Mouse (Mus musculus): ENCODE results near the gene Ckap2. TPM values are rescaled to one million over a fixed set of nuclear protein-coding genes. Genes with fewer than 3 reads are reported as not detected.

Gene Ckap2
- polyA plus RNA-seq, 1 experiment from 2014 or later = 37.4 TPM

DNA sequence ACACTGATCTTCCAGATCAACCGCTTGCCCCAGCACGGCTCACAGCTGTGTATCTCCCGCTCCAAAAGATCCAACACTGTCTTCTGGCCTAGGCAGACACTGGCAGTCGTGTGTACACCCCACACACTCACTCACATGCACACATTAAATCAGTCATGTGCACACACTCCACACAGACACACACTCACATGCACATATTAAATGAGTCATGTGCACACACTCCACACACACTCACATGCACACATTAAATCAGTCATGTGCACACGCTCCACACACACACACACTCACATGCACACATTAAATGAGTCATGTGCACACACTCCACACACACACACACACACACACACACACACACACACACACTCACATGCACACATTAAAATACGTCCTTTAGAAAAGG is 12.3 kb upstream of the Ckap2 start:
- H3K9me3 ChIP-seq (replicated peaks; ENCODE audit: control insufficient read depth, low read length) = peaks cover 3% of the 10 kb centered on the region; the same call in 1 of the 2 replicates
- no peak for ATAC-seq (replicated peaks; ENCODE audit: extremely low read depth, insufficient read depth, low FRiP score)
- no peak overlapping the region for H3K27ac ChIP-seq (ENCODE audit: low read length)
- H3K36me3 ChIP-seq (ENCODE audit: control insufficient read depth, insufficient read depth) = peaks cover 22% of the 10 kb centered on the region
- peaks cover 9% of the 10 kb centered on the region for H3K4me1 ChIP-seq (ENCODE audit: control insufficient read depth, insufficient read depth, low read length)
- no peaks in the 10 kb centered on the region for H3K27me3 ChIP-seq (ENCODE audit: control insufficient read depth, insufficient read depth, low read length)
- H3K4me3 ChIP-seq (ENCODE audit: low read length) = no peak overlapping the region
- H3K4me2 ChIP-seq (ENCODE audit: low read depth, low read length) = no peak overlapping the region
- no peak overlapping the region for H3K9ac ChIP-seq (ENCODE audit: low read length)
- WGBS = 89% methylated on average over 6 of the region's 6 CpGs

DNA sequence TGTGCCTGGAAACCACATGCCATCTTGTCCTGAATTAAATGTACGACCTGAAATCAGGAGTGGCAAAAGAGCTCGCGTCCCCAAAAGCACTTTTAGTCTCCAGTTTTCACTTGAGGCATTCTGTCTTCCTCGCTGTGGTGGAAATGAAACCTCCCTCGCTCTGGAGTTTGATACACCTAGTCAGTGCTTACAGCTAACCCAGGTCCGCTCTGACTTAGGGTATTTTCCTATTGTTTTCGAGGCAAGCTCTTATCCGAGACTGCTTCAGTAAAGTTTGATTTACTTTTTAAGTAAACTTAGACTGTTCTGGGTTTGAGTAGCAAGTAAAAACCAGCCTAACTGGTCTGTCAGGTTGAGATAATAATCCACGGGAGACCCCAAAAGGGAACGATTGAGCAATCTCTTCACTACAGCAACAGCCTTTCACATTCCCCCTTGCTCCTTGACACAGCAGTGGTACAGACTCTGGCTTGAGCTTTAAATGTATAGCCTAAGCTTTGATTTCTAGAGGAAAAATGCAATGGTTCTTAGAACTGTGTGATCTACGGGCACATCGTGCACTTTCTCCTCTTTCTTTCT is 7.9 kb upstream of the Ckap2 start:
- H3K9ac ChIP-seq (ENCODE audit: low read length) = peak overlapping the region; percentile 98
- H3K4me3 ChIP-seq (ENCODE audit: low read length) = peak overlapping the region; percentile 91
- no peak for ATAC-seq (replicated peaks; ENCODE audit: extremely low read depth, insufficient read depth, low FRiP score)
- 14% methylated on average over 12 of the region's 12 CpGs for WGBS
- no peaks in the 10 kb centered on the region for H3K36me3 ChIP-seq (ENCODE audit: control insufficient read depth, insufficient read depth)
- no peaks in the 10 kb centered on the region for H3K9me3 ChIP-seq (replicated peaks; ENCODE audit: control insufficient read depth, low read length)
- H3K4me1 ChIP-seq (ENCODE audit: control insufficient read depth, insufficient read depth, low read length) = peaks cover 9% of the 10 kb centered on the region
- no peaks in the 10 kb centered on the region for H3K27me3 ChIP-seq (ENCODE audit: control insufficient read depth, insufficient read depth, low read length)
- H3K4me2 ChIP-seq (ENCODE audit: low read depth, low read length) = peak overlapping the region; percentile 82
- H3K27ac ChIP-seq (ENCODE audit: low read length) = peak overlapping the region; percentile 99

DNA sequence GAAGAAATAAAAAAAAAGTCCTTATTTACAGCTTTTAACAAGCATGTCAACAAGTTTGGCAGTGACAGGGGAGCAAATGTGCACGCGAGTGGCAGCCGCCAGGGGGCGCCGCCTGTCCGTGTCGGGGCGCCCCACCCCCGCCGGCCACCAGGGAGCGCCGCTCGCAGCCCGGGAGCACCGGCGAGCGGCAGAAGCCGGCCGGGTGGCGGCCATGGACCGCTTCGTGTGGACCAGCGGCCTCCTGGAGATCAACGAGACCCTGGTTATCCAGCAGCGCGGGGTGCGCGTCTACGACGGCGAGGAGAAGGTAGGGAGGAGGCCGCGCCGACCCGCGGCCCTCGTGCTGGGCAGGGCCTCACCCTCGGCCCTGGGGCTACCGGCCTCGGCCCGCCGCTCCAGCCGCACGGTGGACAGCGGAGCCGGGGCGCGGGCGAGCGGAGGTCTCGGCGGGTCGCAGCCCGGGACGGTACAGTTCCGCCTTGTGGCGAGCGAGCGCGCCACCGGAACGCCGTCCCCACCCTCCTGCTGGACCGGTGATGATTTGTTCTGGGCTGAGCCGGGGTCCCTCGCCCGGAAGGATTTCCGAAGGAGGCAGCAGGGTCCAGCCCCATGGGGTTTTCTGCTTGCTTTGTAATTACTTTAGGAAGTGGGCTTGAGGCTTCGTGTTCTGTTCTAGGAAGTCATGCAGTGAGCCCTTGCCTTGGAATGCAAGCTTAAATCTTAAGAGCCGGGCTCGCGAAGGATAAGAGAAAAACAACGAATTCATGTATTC is 7.2 kb upstream of the Ckap2 start, which contains the start of gene Vps36:
Vps36 (plus strand) TSS at position 150 of the 772 bp plus-strand sequence.
- under 1% methylated on average over 70 of the region's 73 CpGs for WGBS
- peaks cover 9% of the 10 kb centered on the region for H3K4me1 ChIP-seq (ENCODE audit: control insufficient read depth, insufficient read depth, low read length)
- H3K4me3 ChIP-seq (ENCODE audit: low read length) = peak within 1 kb of the TSS; percentile 91
- peak within 1 kb of the TSS; percentile 98 for H3K9ac ChIP-seq (ENCODE audit: low read length)
- H3K27ac ChIP-seq (ENCODE audit: low read length) = peak within 1 kb of the TSS; percentile 99
- H3K4me2 ChIP-seq (ENCODE audit: low read depth, low read length) = peak within 1 kb of the TSS; percentile 82
- H3K9me3 ChIP-seq (replicated peaks; ENCODE audit: control insufficient read depth, low read length) = no peaks in the 10 kb centered on the region
- ATAC-seq (replicated peaks; ENCODE audit: extremely low read depth, insufficient read depth, low FRiP score) = peak; percentile 95
- no peaks in the 10 kb centered on the region for H3K36me3 ChIP-seq (ENCODE audit: control insufficient read depth, insufficient read depth)
- H3K27me3 ChIP-seq (ENCODE audit: control insufficient read depth, insufficient read depth, low read length) = no peaks in the 10 kb centered on the region

DNA sequence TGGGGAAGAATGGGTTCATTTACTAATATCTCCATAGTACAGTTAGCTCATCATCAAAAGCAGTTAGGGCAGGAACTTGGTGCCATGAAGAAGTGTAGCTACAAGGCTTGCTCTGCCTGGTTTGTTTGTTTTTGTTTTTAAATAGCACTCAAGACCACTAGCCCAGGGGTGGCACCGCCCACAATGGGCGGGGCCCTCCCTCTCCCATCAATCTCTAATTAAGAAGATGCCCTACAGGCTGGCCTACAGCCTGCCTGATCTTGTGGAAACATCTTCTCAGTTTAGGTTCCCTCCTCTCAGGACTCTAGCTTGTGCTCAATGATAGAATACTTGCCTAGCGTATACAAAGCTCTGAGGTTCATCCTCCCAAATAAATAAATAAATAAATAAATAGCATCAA is 735 bp downstream of the Ckap2 start:
- H3K4me3 ChIP-seq (ENCODE audit: low read length) = peak overlapping the region; percentile 73
- H3K9ac ChIP-seq (ENCODE audit: low read length) = peak overlapping the region; percentile 76
- no peaks in the 10 kb centered on the region for H3K27me3 ChIP-seq (ENCODE audit: control insufficient read depth, insufficient read depth, low read length)
- peaks cover 16% of the 10 kb centered on the region for H3K4me1 ChIP-seq (ENCODE audit: control insufficient read depth, insufficient read depth, low read length)
- H3K9me3 ChIP-seq (replicated peaks; ENCODE audit: control insufficient read depth, low read length) = no peaks in the 10 kb centered on the region
- H3K27ac ChIP-seq (ENCODE audit: low read length) = peak overlapping the region; percentile 78; the same call in 1 of the 2 replicates
- 4% methylated on average over 3 of the region's 3 CpGs for WGBS
- H3K36me3 ChIP-seq (ENCODE audit: control insufficient read depth, insufficient read depth) = no peaks in the 10 kb centered on the region
- no peak for ATAC-seq (replicated peaks; ENCODE audit: extremely low read depth, insufficient read depth, low FRiP score)
- H3K4me2 ChIP-seq (ENCODE audit: low read depth, low read length) = peak overlapping the region; percentile 80

DNA sequence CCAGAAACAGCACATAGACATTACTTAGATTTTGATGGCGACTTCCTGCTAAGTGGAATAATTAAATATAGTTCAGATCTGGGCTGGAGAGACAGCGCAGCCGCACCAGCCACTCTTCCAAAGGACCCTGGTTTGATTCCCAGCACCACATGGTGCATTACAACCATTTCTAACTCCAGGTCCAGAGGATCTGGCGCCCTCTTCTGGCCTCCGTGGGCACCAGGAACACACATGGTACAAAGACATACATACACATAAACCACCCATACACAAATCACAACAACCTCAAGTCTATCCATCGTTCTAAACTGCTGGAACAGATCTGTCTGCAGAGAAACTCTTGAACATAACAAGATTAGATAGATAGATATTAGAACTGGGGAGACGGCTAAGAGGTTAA is 9.7 kb downstream of the Ckap2 start:
- ATAC-seq (replicated peaks; ENCODE audit: extremely low read depth, insufficient read depth, low FRiP score) = no peak
- WGBS = 96% methylated on average over 7 of the region's 7 CpGs
- no peak overlapping the region for H3K4me3 ChIP-seq (ENCODE audit: low read length)

DNA sequence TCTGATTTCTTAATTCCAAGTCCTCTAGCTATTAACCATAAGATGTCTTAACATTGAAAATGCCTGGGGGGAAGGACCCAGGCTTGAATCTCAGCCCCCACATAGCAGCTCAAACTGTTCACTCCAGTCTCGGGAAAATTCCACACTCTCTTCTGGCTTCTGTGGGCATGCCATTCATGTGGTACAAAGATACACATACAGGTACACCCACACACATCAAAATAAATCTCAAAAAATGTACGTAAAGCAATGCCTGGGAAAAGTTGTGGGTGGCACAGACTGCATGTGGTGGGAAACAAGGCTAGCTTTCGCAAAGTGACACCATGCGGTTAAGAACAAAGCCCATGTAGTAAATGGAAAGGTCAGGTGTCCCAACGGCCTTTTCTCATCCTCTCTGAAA is 16.5 kb downstream of the Ckap2 start:
- Histone ChIP-seq H3K27ac (ENCODE audit: low read length) (no peak overlapping the region), H3K4me2 (ENCODE audit: low read depth, low read length) (no peak overlapping the region), H3K27me3 (ENCODE audit: control insufficient read depth, insufficient read depth, low read length) (no peaks in the 10 kb centered on the region), H3K9ac (ENCODE audit: low read length) (no peak overlapping the region), H3K4me3 (ENCODE audit: low read length) (no peak overlapping the region), H3K36me3 (ENCODE audit: control insufficient read depth, insufficient read depth) (peaks cover 28% of the 10 kb centered on the region), H3K9me3 (replicated peaks; ENCODE audit: control insufficient read depth, low read length) (no peaks in the 10 kb centered on the region), H3K4me1 (ENCODE audit: control insufficient read depth, insufficient read depth, low read length) (peaks cover 3% of the 10 kb centered on the region; the same call in 1 of the 2 replicates)
- ATAC-seq (replicated peaks; ENCODE audit: extremely low read depth, insufficient read depth, low FRiP score) = no peak
- WGBS = 95% methylated on average over 5 of the region's 5 CpGs

More for the DNA sequence above, 9.7 kb downstream of the Ckap2 start:
- Histone ChIP-seq H3K9me3 (replicated peaks; ENCODE audit: control insufficient read depth, low read length) (peaks cover 6% of the 10 kb centered on the region; the same call in 1 of the 2 replicates), H3K4me1 (ENCODE audit: control insufficient read depth, insufficient read depth, low read length) (peaks cover 5% of the 10 kb centered on the region; the same call in 1 of the 2 replicates), H3K9ac (ENCODE audit: low read length) (no peak overlapping the region), H3K27me3 (ENCODE audit: control insufficient read depth, insufficient read depth, low read length) (no peaks in the 10 kb centered on the region), H3K4me2 (ENCODE audit: low read depth, low read length) (no peak overlapping the region), H3K36me3 (ENCODE audit: control insufficient read depth, insufficient read depth) (peaks cover 43% of the 10 kb centered on the region), H3K27ac (ENCODE audit: low read length) (no peak overlapping the region)

DNA sequence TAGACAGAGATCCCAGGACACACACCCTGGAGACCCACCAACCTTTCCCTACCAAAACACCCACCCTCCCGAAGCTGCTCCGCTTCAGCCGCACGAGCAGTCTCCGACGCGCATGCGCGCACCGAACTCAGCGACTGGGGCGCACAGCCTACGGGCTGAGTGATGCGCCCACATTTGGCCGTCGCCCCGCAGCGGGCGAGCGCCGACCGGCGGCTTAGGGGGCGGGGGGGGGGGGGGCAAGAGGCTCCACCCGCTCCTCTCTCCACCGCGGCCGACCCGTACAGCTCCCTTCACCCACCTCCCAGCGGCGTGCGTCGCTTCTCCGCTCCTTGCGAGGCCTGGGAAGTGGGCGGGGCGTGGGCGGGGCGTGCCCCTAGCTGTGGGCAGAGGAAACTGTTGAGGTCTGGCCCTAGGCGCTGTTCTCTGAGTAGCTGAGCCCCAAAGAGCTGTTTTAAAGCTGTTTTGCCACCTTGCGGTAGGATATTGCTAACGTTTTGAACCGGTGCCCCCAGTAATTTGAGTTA is 19.5 kb downstream of the Ckap2 start, which contains the start of gene Nek3:
Nek3 (minus strand) TSS at position 356 of the 524 bp plus-strand sequence.
- H3K27ac ChIP-seq (ENCODE audit: low read length) = peak within 1 kb of the TSS; percentile 64
- no peaks in the 10 kb centered on the region for H3K27me3 ChIP-seq (ENCODE audit: control insufficient read depth, insufficient read depth, low read length)
- H3K4me3 ChIP-seq (ENCODE audit: low read length) = peak within 1 kb of the TSS; percentile 68
- under 1% methylated on average over 41 of the region's 43 CpGs for WGBS
- ATAC-seq (replicated peaks; ENCODE audit: extremely low read depth, insufficient read depth, low FRiP score) = peak; percentile 99
- peaks cover 15% of the 10 kb centered on the region for H3K36me3 ChIP-seq (ENCODE audit: control insufficient read depth, insufficient read depth)
- H3K4me2 ChIP-seq (ENCODE audit: low read depth, low read length) = peak within 1 kb of the TSS; percentile 73
- peak within 1 kb of the TSS; percentile 70 for H3K9ac ChIP-seq (ENCODE audit: low read length)
- H3K4me1 ChIP-seq (ENCODE audit: control insufficient read depth, insufficient read depth, low read length) = peaks cover 3% of the 10 kb centered on the region; the same call in 1 of the 2 replicates
- no peaks in the 10 kb centered on the region for H3K9me3 ChIP-seq (replicated peaks; ENCODE audit: control insufficient read depth, low read length)

DNA sequence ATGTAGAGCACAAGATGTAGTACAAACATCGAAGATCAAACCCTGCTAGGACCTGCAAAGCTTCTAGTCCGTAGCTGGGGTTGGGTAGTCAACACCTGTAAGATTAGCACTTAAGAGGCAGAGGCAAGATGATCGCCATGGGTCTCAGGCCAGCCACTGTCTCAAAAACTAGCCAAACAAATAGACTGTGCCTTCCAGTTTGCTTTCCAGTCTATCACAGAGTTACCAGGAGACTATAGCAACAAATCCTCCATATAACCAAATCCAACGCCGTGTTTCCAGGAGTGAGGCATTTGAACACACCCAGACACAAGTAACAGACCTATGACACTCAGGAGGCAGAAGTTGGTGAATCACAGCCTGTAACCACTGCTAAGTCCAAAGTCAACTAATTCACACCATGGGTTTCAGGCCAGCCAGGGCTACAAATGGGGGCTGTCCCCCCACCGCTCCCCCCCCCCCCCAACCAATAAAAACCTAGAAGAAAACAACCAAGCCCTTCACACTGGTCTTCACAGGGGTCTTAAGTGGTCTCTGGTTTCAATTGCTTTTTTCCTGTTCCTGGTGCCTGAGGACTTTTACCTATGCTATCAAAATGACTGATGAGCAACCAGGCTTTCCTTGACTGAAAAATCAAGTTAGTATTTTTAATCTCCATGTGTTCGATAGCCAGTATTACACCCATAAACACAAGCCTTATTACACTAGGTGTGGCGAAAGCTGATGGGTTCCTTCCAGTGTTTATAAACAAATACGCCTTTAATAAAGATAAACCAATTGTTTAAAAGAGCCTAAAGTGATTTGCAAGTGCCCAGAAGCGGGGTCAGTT is 20.2 kb downstream of the Ckap2 start:
- peak overlapping the region; percentile 64 for H3K27ac ChIP-seq (ENCODE audit: low read length)
- H3K4me3 ChIP-seq (ENCODE audit: low read length) = peak overlapping the region; percentile 68
- H3K27me3 ChIP-seq (ENCODE audit: control insufficient read depth, insufficient read depth, low read length) = no peaks in the 10 kb centered on the region
- H3K9me3 ChIP-seq (replicated peaks; ENCODE audit: control insufficient read depth, low read length) = no peaks in the 10 kb centered on the region
- peak overlapping the region; percentile 73 for H3K4me2 ChIP-seq (ENCODE audit: low read depth, low read length)
- peaks cover 3% of the 10 kb centered on the region; the same call in 1 of the 2 replicates for H3K4me1 ChIP-seq (ENCODE audit: control insufficient read depth, insufficient read depth, low read length)
- 49% methylated on average over 10 of the region's 10 CpGs for WGBS
- peak overlapping the region; percentile 70 for H3K9ac ChIP-seq (ENCODE audit: low read length)
- peaks cover 12% of the 10 kb centered on the region for H3K36me3 ChIP-seq (ENCODE audit: control insufficient read depth, insufficient read depth)
- no peak for ATAC-seq (replicated peaks; ENCODE audit: extremely low read depth, insufficient read depth, low FRiP score)
